Mouse (Mus musculus) intestine, embryonic 14.5 days (tissue): ENCODE measurements around the gene Ckap2. TPM values are rescaled to one million over a fixed set of nuclear protein-coding genes. Genes with fewer than 3 reads are reported as not detected.
"Not testable (repeated sequence)": the region's sequence is repeated elsewhere in the genome, so short reads cannot be mapped to it uniquely, and the experiment has no call there.

Source experiments
- ATAC-seq: fragments of 200-750 bp; cut with Nextera tagmentation; replicated peaks from 2 replicates; pipeline ENCODE4 v1.8.0; 2017; ENCODE audit warnings: low read depth, moderate number of reproducible peaks, moderate TSS enrichment, moderate library complexity; ENCODE audit not compliant: low FRiP score, low TSS enrichment
- DNase-seq: peaks from one replicate; pipeline ENCODE4 v3.0.0-alpha.2; 2018; ENCODE audit warnings: low spot score
- H3K27ac ChIP-seq: fragments of 300-500 bp; sonication (generic); 2 replicates; pipeline ENCODE4 v1.5.1; 2014; ENCODE audit warnings: low read depth, mild to moderate bottlenecking, control low read depth
- H3K27me3 ChIP-seq: fragments of 300-500 bp; sonication (generic); replicated peaks from 2 replicates; pipeline ENCODE4 v1.6.1; 2014; ENCODE audit warnings: low read length, control low read depth; ENCODE audit not compliant: control insufficient read depth, insufficient read depth
- H3K36me3 ChIP-seq: fragments of 300-500 bp; sonication (generic); 2 replicates; pipeline ENCODE4 v1.6.1; 2014; ENCODE audit warnings: low read length, control low read depth; ENCODE audit not compliant: control insufficient read depth, insufficient read depth
- H3K4me1 ChIP-seq: fragments of 300-500 bp; sonication (generic); replicated peaks from 2 replicates; pipeline ENCODE4 v1.6.1; 2014; ENCODE audit warnings: low read length, control low read depth, mixed read lengths; ENCODE audit not compliant: control insufficient read depth, insufficient read depth
- H3K4me2 ChIP-seq: fragments of 300-500 bp; sonication (generic); 2 replicates; pipeline ENCODE4 v1.6.1; 2014; ENCODE audit warnings: low read length
- H3K4me3 ChIP-seq: fragments of 300-500 bp; sonication (generic); 2 replicates; pipeline ENCODE4 v1.5.1; 2014; ENCODE audit warnings: low read depth, low read length, control low read depth, mixed read lengths
- H3K9ac ChIP-seq: fragments of 300-500 bp; sonication (generic); 2 replicates; pipeline ENCODE4 v1.6.1; 2014; ENCODE audit warnings: mild to moderate bottlenecking, low read length
- H3K9me3 ChIP-seq: fragments of 300-500 bp; sonication (generic); 2 replicates; pipeline ENCODE4 v1.6.1; 2016; ENCODE audit warnings: low read length, control low read depth; ENCODE audit not compliant: control insufficient read depth
- WGBS: fragments of 180-500 bp; shearing (Covaris S2); extraction: QIAGEN DNeasy Blood & Tissue Kit; methylation state at CpG from one replicate; pipeline ENCODE4 v1.1.7; 2014; 5-methylcytosine and 5-hydroxymethylcytosine counted together
- polyA plus RNA-seq: library from polyadenylated mRNA; unstranded; fragments of >200 nt; fragmentation: Nextera tagmentation; extraction: Ambion mirVana; gene quantifications from 2 replicates; pipeline ENCODE4 v1.2.1, GENCODE M21; 2014

Ckap2 gene
- polyA plus RNA-seq, 1 experiment from 2014 or later = 50.9 TPM

GRCm38 (mm10) chr8:22142592-22142991 is 43.0 kb downstream of the Ckap2 start:
- Histone ChIP-seq H3K4me2 (no peak overlapping the region), H3K4me3 (no peak overlapping the region), H3K9me3 (no peaks in the 10 kb centered on the region), H3K27me3 (no peaks in the 10 kb centered on the region), H3K36me3 (no peaks in the 10 kb centered on the region), H3K9ac (no peak overlapping the region), H3K27ac (no peak overlapping the region), H3K4me1 (no peaks in the 10 kb centered on the region)
- WGBS = 82% methylated on average over 4 of the region's 4 CpGs
- ATAC-seq = no peak
- no peak for DNase-seq

DNA sequence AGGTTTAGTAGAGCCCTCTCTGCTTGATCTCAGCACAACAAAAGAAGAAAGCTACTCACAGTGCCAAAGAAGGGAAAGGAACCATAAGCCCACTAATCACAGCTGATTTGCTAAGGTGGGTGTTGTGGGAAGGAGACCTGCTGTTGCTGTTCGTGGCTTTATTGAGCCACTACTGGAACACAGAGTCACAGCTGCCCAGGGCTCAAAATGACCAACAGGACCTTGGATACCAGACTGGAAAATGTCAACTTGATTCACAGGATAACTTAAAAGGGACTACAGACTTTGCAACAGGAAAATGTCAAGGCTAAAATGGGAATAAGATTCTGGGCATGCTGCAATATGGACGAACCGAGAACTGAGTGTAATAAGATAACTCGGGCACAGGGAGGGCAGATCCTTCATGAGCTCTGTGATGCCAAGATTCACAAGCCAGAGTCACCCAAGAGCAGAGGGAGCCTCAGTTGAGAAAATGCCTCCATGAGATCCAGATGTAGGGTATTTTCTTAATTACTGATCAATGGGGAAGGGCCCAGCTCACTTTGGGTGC is 43.7 kb downstream of the Ckap2 start:
- ATAC-seq = no peak
- peak; percentile 40 for DNase-seq
- WGBS = 93% methylated on average over 4 of the region's 4 CpGs

GRCm38 (mm10) chr8:22136462-22136861 is 49.2 kb downstream of the Ckap2 start:
- ATAC-seq, H3K9me3 ChIP-seq, H3K9ac ChIP-seq, H3K27me3 ChIP-seq, DNase-seq, H3K27ac ChIP-seq, H3K36me3 ChIP-seq, H3K4me3 ChIP-seq, H3K4me1 ChIP-seq, H3K4me2 ChIP-seq: not testable (repeated sequence)
- 81% methylated on average over 9 of the region's 9 CpGs for whole genome bisulfite sequencing

More for the DNA sequence above, 43.7 kb downstream of the Ckap2 start:
- Histone ChIP-seq H3K4me1 (no peaks in the 10 kb centered on the region), H3K27ac (no peak overlapping the region), H3K36me3 (no peaks in the 10 kb centered on the region), H3K27me3 (no peaks in the 10 kb centered on the region), H3K4me3 (no peak overlapping the region), H3K4me2 (no peak overlapping the region), H3K9me3 (no peaks in the 10 kb centered on the region), H3K9ac (no peak overlapping the region)

GRCm38 (mm10) chr8:22134750-22135135 is 50.9 kb downstream of the Ckap2 start:
- Histone ChIP-seq H3K4me1 (no peaks in the 10 kb centered on the region), H3K36me3 (no peaks in the 10 kb centered on the region), H3K27ac (no peak overlapping the region), H3K4me2 (no peak overlapping the region), H3K9ac (no peak overlapping the region), H3K4me3 (no peak overlapping the region), H3K9me3 (no peaks in the 10 kb centered on the region), H3K27me3 (no peaks in the 10 kb centered on the region)
- no peak for ATAC-seq
- 71% methylated on average over 5 of the region's 5 CpGs for WGBS
- no peak for DNase-seq

DNA sequence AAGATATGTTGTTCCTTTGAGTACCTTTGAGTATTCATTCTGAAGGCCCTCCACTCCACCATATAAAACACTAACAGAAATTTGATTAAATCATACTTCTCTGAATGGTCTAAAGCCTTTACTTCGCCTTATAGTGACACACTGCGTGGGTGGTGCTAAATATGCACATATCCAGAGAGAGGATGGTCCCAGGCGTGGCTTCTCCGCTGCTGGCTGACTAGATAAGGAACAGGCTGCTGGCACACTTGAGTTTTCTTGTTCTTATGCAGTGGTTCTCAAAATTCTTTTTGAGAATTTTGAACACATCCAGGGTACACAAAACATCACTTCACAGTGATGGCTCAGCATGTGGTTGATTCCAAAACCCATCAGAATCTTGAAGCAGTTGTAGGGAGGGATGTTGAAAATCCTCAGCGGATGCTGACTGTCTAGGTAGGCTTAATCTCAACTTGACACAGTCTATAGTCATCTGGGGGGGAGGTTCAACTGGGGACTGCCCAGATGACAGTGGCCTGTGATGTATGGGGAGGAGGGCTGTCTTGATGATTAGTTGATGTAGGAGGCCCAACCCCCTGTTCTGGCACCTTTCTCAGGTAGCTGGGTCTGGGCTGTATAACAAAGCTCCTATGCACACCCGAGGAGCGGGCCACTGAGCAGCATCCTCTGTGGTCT is 51.4 kb downstream of the Ckap2 start:
- H3K27ac ChIP-seq = no peak overlapping the region
- ATAC-seq (no peak), DNase-seq (no peak)
- no peak overlapping the region for H3K4me3 ChIP-seq
- no peaks in the 10 kb centered on the region for H3K4me1 ChIP-seq
- no peaks in the 10 kb centered on the region; the same call in 1 of the 2 replicates for H3K36me3 ChIP-seq
- no peak overlapping the region for H3K9ac ChIP-seq
- no peaks in the 10 kb centered on the region for H3K27me3 ChIP-seq
- no peak overlapping the region for H3K4me2 ChIP-seq
- no peaks in the 10 kb centered on the region for H3K9me3 ChIP-seq
- whole genome bisulfite sequencing = 92% methylated on average over 7 of the region's 7 CpGs

GRCm38 (mm10) chr8:22132062-22132461 is 53.6 kb downstream of the Ckap2 start:
- no peaks in the 10 kb centered on the region for H3K4me1 ChIP-seq
- H3K27me3 ChIP-seq = no peaks in the 10 kb centered on the region
- 69% methylated on average over 12 of the region's 12 CpGs for WGBS
- ATAC-seq = peak; percentile 74
- no peak overlapping the region for H3K4me2 ChIP-seq
- H3K36me3 ChIP-seq = peaks cover 9% of the 10 kb centered on the region
- peak; percentile 52 for DNase-seq
- no peaks in the 10 kb centered on the region for H3K9me3 ChIP-seq
- no peak overlapping the region for H3K4me3 ChIP-seq
- no peak overlapping the region for H3K9ac ChIP-seq
- no peak overlapping the region for H3K27ac ChIP-seq

- WGBS = 3% methylated on average over 29 of the region's 29 CpGs
- no peak within 1 kb of the TSS for H3K27ac ChIP-seq
Observed at GRCm38 (mm10) chr8:22124220-22125152, 61.1 kb downstream of the Ckap2 start, which contains the start of gene Nek5. Nek5 (minus strand) TSS chr8:22125053.

More at GRCm38 (mm10) chr8:22124220-22125152, 61.1 kb downstream of the Ckap2 start, which contains the start of gene Nek5:
- Histone ChIP-seq H3K4me1 (no peaks in the 10 kb centered on the region), H3K4me3 (peak within 1 kb of the TSS; percentile 37), H3K27me3 (no peaks in the 10 kb centered on the region), H3K4me2 (peak within 1 kb of the TSS; percentile 69), H3K9ac (peak within 1 kb of the TSS; percentile 29), H3K36me3 (peaks cover 9% of the 10 kb centered on the region), H3K9me3 (no peaks in the 10 kb centered on the region)
- ATAC-seq = peak; percentile 79
- peak; percentile 82 for DNase-seq
